24 mouse cellular contexts compared by ENCODE assay signal in genomic region chr5:121654526-121654925, GRCm38 (mm10). TPM values are rescaled to one million over a fixed set of nuclear protein-coding genes. Genes with fewer than 3 reads are reported as not detected.
A peak's percentile ranks its signal among the peaks of the same experiment; 100 is the strongest.
DNase-seq lines count a peak whose midpoint lies in the region; ATAC-seq and TF ChIP-seq lines count a peak whose summit lies in the region.
"Had no signal": no experiment of that assay in that cellular context is flagged by ENCODE, and none has a peak within 500 bp of the region (broad histone marks: within the 10 kb centered on the region; RNA-seq: fewer than 3 reads in every experiment).

No protein-coding gene starts in this region.

- DNase-seq in kidney, adult 11 months: peak; percentile 30
- no peak for DNase-seq in kidney, postnatal 14 days
- peak; percentile 61 for DNase-seq in kidney, adult 9 months
- no peak for DNase-seq in kidney, postnatal 10 days
- peak; percentile 45 for DNase-seq in liver, adult 2 months (ENCODE audit: extremely low read depth, low read depth, low spot score)
- DNase-seq in liver, embryonic 11.5 days (ENCODE audit: low spot score): no peak
- DNase-seq: adrenal gland, adult 8-10 months; adrenal gland, postnatal 14 days; adrenal gland, postnatal 36 days; B cell, adult 2 months; cerebellum, adult 11-12 months; cerebellum, adult 2 months; cerebellum, adult 9-10 months; cerebellum, postnatal 10 days; cerebellum, postnatal 25 days had no signal

- no peak for TF ChIP-seq POLR2A in liver, adult 2 months (IDR thresholded peaks at IDR 0.05; ENCODE audit: extremely low read depth, insufficient read depth, low read length)

- ATAC-seq in liver, embryonic 11.5 days (replicated peaks; ENCODE audit: low FRiP score): no peak
- ATAC-seq: activated CD4-positive, CD25-positive, alpha-beta regulatory T cell, adult 4 months; CD4-positive, CD25-positive, alpha-beta regulatory T cell, adult 4 months; forebrain, embryonic 13.5 days; forebrain, embryonic 15.5 days; Patski had no signal

- no peaks in the 10 kb centered on the region for H3K36me3 ChIP-seq in liver, adult 2 months (ENCODE audit: control insufficient read depth, insufficient read depth, low read length)
- no peaks in the 10 kb centered on the region for H3K36me3 ChIP-seq in liver, embryonic 11.5 days (ENCODE audit: control insufficient read depth, insufficient read depth, low read length)
- H3K36me3 ChIP-seq: embryonic facial prominence, embryonic 10.5 days; embryonic facial prominence, embryonic 12.5 days; forebrain, embryonic 15.5 days had no signal

- no peak overlapping the region for H3K27ac ChIP-seq in liver, adult 2 months (replicated peaks; ENCODE audit: insufficient read depth, low read depth, low read length)
- no peak overlapping the region for H3K27ac ChIP-seq in liver, embryonic 11.5 days (ENCODE audit: low read depth, low read length)
- H3K27ac ChIP-seq: embryonic facial prominence, embryonic 10.5 days; embryonic facial prominence, embryonic 12.5 days; forebrain, embryonic 13.5 days; forebrain, embryonic 15.5 days had no signal

- H3K9ac ChIP-seq in liver, adult 2 months (ENCODE audit: low read depth, low read length): no peak overlapping the region
- no peak overlapping the region for H3K9ac ChIP-seq in liver, embryonic 11.5 days (ENCODE audit: low read depth, low read length)
- H3K9ac ChIP-seq: embryonic facial prominence, embryonic 12.5 days; forebrain, embryonic 13.5 days; forebrain, embryonic 15.5 days had no signal

- H3K4me2 ChIP-seq in liver, embryonic 11.5 days: no peak overlapping the region
- H3K4me2 ChIP-seq: embryonic facial prominence, embryonic 12.5 days; forebrain, embryonic 13.5 days; forebrain, embryonic 15.5 days had no signal

- H3K9me3 ChIP-seq in liver, embryonic 11.5 days (ENCODE audit: control insufficient read depth, low read length): no peaks in the 10 kb centered on the region
- H3K9me3 ChIP-seq: embryonic facial prominence, embryonic 10.5 days; embryonic facial prominence, embryonic 12.5 days; forebrain, embryonic 13.5 days; forebrain, embryonic 15.5 days; G1E had no signal

- peaks cover 1% of the 10 kb centered on the region; the same call in 1 of the 2 replicates for H3K4me1 ChIP-seq in liver, adult 2 months (ENCODE audit: control insufficient read depth, insufficient read depth, low read length)
- H3K4me1 ChIP-seq in liver, embryonic 11.5 days (replicated peaks; ENCODE audit: control insufficient read depth, insufficient read depth, low read length): no peaks in the 10 kb centered on the region
- H3K4me1 ChIP-seq: embryonic facial prominence, embryonic 12.5 days had no signal

- no peaks in the 10 kb centered on the region for H3K27me3 ChIP-seq in liver, adult 2 months (ENCODE audit: control insufficient read depth, insufficient read depth, low read length)
- no peaks in the 10 kb centered on the region for H3K27me3 ChIP-seq in liver, embryonic 11.5 days (replicated peaks; ENCODE audit: control insufficient read depth, insufficient read depth, low read length)
- H3K27me3 ChIP-seq: CH12.LX; embryonic facial prominence, embryonic 12.5 days; forebrain, embryonic 13.5 days; forebrain, embryonic 15.5 days; Patski had no signal

- no peaks in the 10 kb centered on the region; the same call in 1 of the 2 replicates for H3K79me2 ChIP-seq in liver, adult 2 months (ENCODE audit: control insufficient read depth, insufficient read depth, low read length)

- H3K4me3 ChIP-seq in liver, adult 2 months (ENCODE audit: insufficient read depth, low read depth, low read length): no peak overlapping the region
- H3K4me3 ChIP-seq in liver, embryonic 11.5 days (ENCODE audit: low read depth, low read length): no peak overlapping the region
- H3K4me3 ChIP-seq: embryonic facial prominence, embryonic 10.5 days; embryonic facial prominence, embryonic 12.5 days; forebrain, embryonic 13.5 days; forebrain, embryonic 15.5 days had no signal

- TF ChIP-seq CTCF in liver, adult 2 months (IDR thresholded peaks at IDR 0.05; ENCODE audit: low read depth, low read length): no peak

- 70% methylated on average over 4 of the region's 4 CpGs for WGBS in liver, adult 2 months
- WGBS in liver, embryonic 11.5 days: 79% methylated on average over 4 of the region's 4 CpGs

RNA-seq across cellular contexts. Expression of gene Acad10, which starts 5.8 kb away (rescaled TPM):
- total RNA-seq in liver, adult 2 months (2014; rRNA removed): 19.6 and 23.5 TPM in 2 replicates
- 27.5 and 27.7 TPM in 2 replicates for polyA plus RNA-seq in liver, adult 2 months (2012; rRNA removed)
- 2.7 and 3.6 TPM in 2 replicates for polyA plus RNA-seq in liver, embryonic 11.5 days (2014; fragmentation: Nextera tagmentation; extraction: Ambion mirVana)

RNA-seq across cellular contexts. Expression of gene Brap, which starts 5.8 kb away (rescaled TPM):
- 95.5 and 112 TPM in 2 replicates for total RNA-seq in liver, adult 2 months (2014; rRNA removed)
- polyA plus RNA-seq in liver, adult 2 months (2012; rRNA removed): 48.1 and 48.7 TPM in 2 replicates
- 42.8 and 46.0 TPM in 2 replicates for polyA plus RNA-seq in liver, embryonic 11.5 days (2014; fragmentation: Nextera tagmentation; extraction: Ambion mirVana)

RNA-seq across cellular contexts. Expression of gene Acad12, which starts 35.8 kb away (rescaled TPM):
- 9.6 and 14.4 TPM in 2 replicates for total RNA-seq in liver, adult 2 months (2014; rRNA removed)
- 9.1 and 10.1 TPM in 2 replicates for polyA plus RNA-seq in liver, adult 2 months (2012; rRNA removed)
- 3.0 and 5.0 TPM in 2 replicates for polyA plus RNA-seq in liver, embryonic 11.5 days (2014; fragmentation: Nextera tagmentation; extraction: Ambion mirVana)

RNA-seq across cellular contexts. Expression of gene Atxn2, which starts 56.6 kb away (rescaled TPM):
- 58.5 and 74.7 TPM in 2 replicates for total RNA-seq in liver, adult 2 months (2014; rRNA removed)
- 70.1 and 92.8 TPM in 2 replicates for polyA plus RNA-seq in liver, adult 2 months (2012; rRNA removed)
- 49.8 and 63.9 TPM in 2 replicates for polyA plus RNA-seq in liver, embryonic 11.5 days (2014; fragmentation: Nextera tagmentation; extraction: Ambion mirVana)

Comparison
In these comparisons a context has a peak if more than half of its experiments do, and no peak if none do; other contexts are left out.
1. DNase-seq: peak in kidney, adult 11 months (single experiment), kidney, adult 9 months (single experiment) and liver, adult 2 months (single experiment); none in kidney, postnatal 14 days (single experiment), kidney, postnatal 10 days (single experiment) and liver, embryonic 11.5 days (single experiment).